Mouse (Mus musculus) lung, embryonic 16.5 days (tissue): ENCODE data around the gene Ranbp1. TPM values are rescaled to one million over a fixed set of nuclear protein-coding genes. Genes with fewer than 3 reads are reported as not detected.
"Not testable (repeated sequence)": the region's sequence is repeated elsewhere in the genome, so short reads cannot be mapped to it uniquely, and the experiment has no call there.

ENCODE experiments used
- ATAC-seq: fragments of 200-750 bp; cut with Nextera tagmentation; 2 replicates; pipeline ENCODE4 v1.8.0; 2017; ENCODE audit warnings: low read depth, mild to moderate bottlenecking, moderate library complexity
- H3K27ac ChIP-seq: fragments of 300-500 bp; sonication (generic); 2 replicates; pipeline ENCODE4 v1.5.1; 2014; ENCODE audit warnings: mild to moderate bottlenecking, control low read depth, low read length
- H3K27me3 ChIP-seq: fragments of 300-500 bp; sonication (generic); 2 replicates; pipeline ENCODE4 v1.6.1; 2014; ENCODE audit warnings: low read depth, low read length, mixed read lengths; ENCODE audit not compliant: control insufficient read depth, insufficient read depth
- H3K36me3 ChIP-seq: fragments of 300-500 bp; sonication (generic); 2 replicates; pipeline ENCODE4 v1.6.1; 2014; ENCODE audit warnings: low read length; ENCODE audit not compliant: control insufficient read depth, insufficient read depth
- H3K4me1 ChIP-seq: fragments of 300-500 bp; sonication (generic); replicated peaks from 2 replicates; pipeline ENCODE4 v1.6.1; 2014; ENCODE audit warnings: low read length, mixed read lengths; ENCODE audit not compliant: control insufficient read depth, insufficient read depth
- H3K4me2 ChIP-seq: fragments of 300-500 bp; sonication (generic); 2 replicates; pipeline ENCODE4 v1.6.1; 2014; ENCODE audit warnings: low read depth, low read length, control low read depth
- H3K4me3 ChIP-seq: fragments of 300-500 bp; sonication (generic); 2 replicates; pipeline ENCODE4 v1.5.1; 2014; ENCODE audit warnings: mild to moderate bottlenecking, low read length, control low read depth
- H3K9ac ChIP-seq: fragments of 300-500 bp; sonication (generic); 2 replicates; pipeline ENCODE4 v1.6.1; 2014; ENCODE audit warnings: low read length, control low read depth
- H3K9me3 ChIP-seq: fragments of 300-500 bp; sonication (generic); 2 replicates; pipeline ENCODE4 v1.6.1; 2016; ENCODE audit warnings: low read length; ENCODE audit not compliant: control insufficient read depth
- WGBS: fragments of 180-500 bp; shearing (Covaris S2); extraction: QIAGEN DNeasy Blood & Tissue Kit; methylation state at CpG from one replicate; pipeline ENCODE4 v1.1.7; 2014; 5-methylcytosine and 5-hydroxymethylcytosine counted together
- polyA plus RNA-seq: library from polyadenylated mRNA; unstranded; fragments of >200 nt; fragmentation: Nextera tagmentation; extraction: Ambion mirVana; gene quantifications from 2 replicates; pipeline ENCODE4 v1.2.1, GENCODE M21; 2015

Gene Ranbp1
- polyA plus RNA-seq = 459 and 514 TPM in 2 replicates

- Histone ChIP-seq H3K4me1 (peaks cover 22% of the 10 kb centered on the region), H3K9me3 (no peaks in the 10 kb centered on the region), H3K27me3 (no peaks in the 10 kb centered on the region), H3K4me2 (peak within 1 kb of the TSS; percentile 91), H3K9ac (peak within 1 kb of the TSS; percentile 94), H3K27ac (peak within 1 kb of the TSS; percentile 94), H3K4me3 (peak within 1 kb of the TSS; percentile 96), H3K36me3 (peaks cover 41% of the 10 kb centered on the region)
- ATAC-seq = peak; percentile 96
- under 1% methylated on average over 99 of the region's 102 CpGs for WGBS
These were observed at the start of gene Ranbp1, which contains the start of gene Trmt2a for GRCm38 (mm10) chr16:18248433-18249363. Gene Ranbp1, minus strand, starts transcription at chr16:18248732. Gene Trmt2a, plus strand, starts transcription at chr16:18248679.

DNA sequence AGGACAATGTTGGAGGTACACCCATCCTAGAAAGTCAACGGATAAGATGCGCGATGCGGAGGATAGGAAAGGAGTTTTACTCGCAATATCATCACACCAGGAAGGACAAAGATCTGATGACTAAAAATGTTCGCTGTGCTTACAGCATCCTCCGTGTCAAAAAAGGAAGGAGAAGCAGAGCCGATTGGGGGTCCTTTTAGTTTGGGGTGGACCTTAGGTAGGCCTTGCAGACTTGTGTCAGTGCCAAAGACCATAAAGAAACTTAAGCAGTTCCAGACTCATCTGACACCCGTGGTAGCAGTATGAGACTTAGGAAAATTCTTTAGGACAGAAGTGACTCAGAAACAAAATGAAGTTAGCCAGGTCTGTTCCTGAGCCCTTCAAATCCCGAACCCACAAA is 41.1 kb upstream of the Ranbp1 start:
- peak overlapping the region; percentile 55; the same call in 1 of the 2 replicates for H3K27ac ChIP-seq
- not testable (repeated sequence) for H3K9me3 ChIP-seq, H3K36me3 ChIP-seq, H3K27me3 ChIP-seq, ATAC-seq
- peaks cover 20% of the 10 kb centered on the region for H3K4me1 ChIP-seq
- peak overlapping the region; percentile 48 for H3K4me2 ChIP-seq
- peak overlapping the region; percentile 65 for H3K9ac ChIP-seq
- 3% methylated on average over 9 of the region's 10 CpGs for WGBS
- H3K4me3 ChIP-seq = peak overlapping the region; percentile 76

DNA sequence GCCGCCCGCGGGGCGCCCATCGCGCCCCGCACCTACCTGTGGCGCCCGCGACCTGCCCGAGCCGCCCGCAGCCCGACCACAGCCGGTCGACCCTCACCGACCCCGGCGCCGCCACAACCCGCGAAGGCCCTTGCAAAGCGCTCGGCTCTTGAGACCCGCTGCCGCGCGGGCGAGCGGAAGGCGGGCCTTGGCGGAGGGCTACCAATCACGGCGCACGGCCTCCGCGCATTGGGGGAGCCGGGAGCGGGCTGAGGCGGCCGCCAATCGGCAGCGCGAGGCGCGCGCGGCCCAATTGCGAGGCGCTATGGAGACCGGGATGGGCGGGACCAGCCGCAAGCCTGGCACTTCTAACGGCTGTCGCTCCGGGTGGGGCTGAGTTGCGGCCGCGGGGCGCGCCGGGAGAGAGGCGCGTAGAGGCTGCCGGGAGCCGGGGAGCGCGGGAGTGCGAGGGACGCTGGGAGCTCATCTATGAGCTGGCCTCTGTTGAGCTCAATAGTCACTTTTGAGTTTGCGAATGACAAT is 40.6 kb upstream of the Ranbp1 start, which contains the start of gene Dgcr8:
Gene Dgcr8, minus strand, starts transcription at position 180 of the 522 bp plus-strand sequence.
- no peaks in the 10 kb centered on the region for H3K9me3 ChIP-seq
- H3K4me1 ChIP-seq = peaks cover 20% of the 10 kb centered on the region
- H3K27ac ChIP-seq = peak within 1 kb of the TSS; percentile 91
- ATAC-seq = peak; percentile 99
- peak within 1 kb of the TSS; percentile 76 for H3K4me3 ChIP-seq
- WGBS = under 1% methylated on average over 47 of the region's 71 CpGs
- no peaks in the 10 kb centered on the region for H3K27me3 ChIP-seq
- H3K36me3 ChIP-seq = peaks cover 9% of the 10 kb centered on the region
- peak within 1 kb of the TSS; percentile 89 for H3K9ac ChIP-seq
- H3K4me2 ChIP-seq = peak within 1 kb of the TSS; percentile 73

- 0% methylated on average over 23 of the region's 31 CpGs for WGBS
- peak overlapping the region; percentile 89 for H3K9ac ChIP-seq
These were observed 40.1 kb upstream of the Ranbp1 start for GRCm38 (mm10) chr16:18288581-18289061.

GRCm38 (mm10) chr16:18288166-18288565 is 39.6 kb upstream of the Ranbp1 start:
- peak overlapping the region; percentile 73 for H3K4me2 ChIP-seq
- no peaks in the 10 kb centered on the region for H3K27me3 ChIP-seq
- peaks cover 19% of the 10 kb centered on the region for H3K36me3 ChIP-seq
- peak overlapping the region; percentile 89 for H3K9ac ChIP-seq
- peak overlapping the region; percentile 76 for H3K4me3 ChIP-seq
- H3K4me1 ChIP-seq = peaks cover 20% of the 10 kb centered on the region
- 0% methylated on average over 4 of the region's 4 CpGs for WGBS
- no peaks in the 10 kb centered on the region for H3K9me3 ChIP-seq
- ATAC-seq = no peak
- peak overlapping the region; percentile 91; the same call in 1 of the 2 replicates for H3K27ac ChIP-seq

More at GRCm38 (mm10) chr16:18288581-18289061, 40.1 kb upstream of the Ranbp1 start:
- Histone ChIP-seq H3K4me2 (peak overlapping the region; percentile 73), H3K4me1 (peaks cover 20% of the 10 kb centered on the region), H3K27ac (peak overlapping the region; percentile 91), H3K36me3 (peaks cover 14% of the 10 kb centered on the region), H3K9me3 (no peaks in the 10 kb centered on the region), H3K4me3 (peak overlapping the region; percentile 76), H3K27me3 (no peaks in the 10 kb centered on the region)
- ATAC-seq = peak; percentile 92

DNA sequence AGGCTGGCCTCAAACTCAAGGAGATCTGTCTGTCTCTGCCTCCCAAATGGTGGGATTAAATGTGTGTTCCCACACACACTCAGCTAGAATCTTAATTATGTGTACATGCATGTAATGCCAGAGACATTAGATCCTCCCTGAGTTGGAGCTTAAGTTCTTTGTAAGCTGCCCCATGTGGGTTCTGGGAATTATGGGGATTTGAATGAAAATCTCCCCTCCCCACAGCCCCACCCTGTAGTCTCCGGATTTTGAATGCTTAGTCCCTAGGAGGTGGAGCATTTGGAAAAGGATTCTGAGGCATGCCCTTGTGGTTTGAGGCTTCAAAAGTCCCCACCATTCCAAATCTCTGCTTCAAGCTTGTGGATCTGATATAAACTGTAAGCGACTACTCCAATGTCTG is 26.6 kb upstream of the Ranbp1 start:
- Histone ChIP-seq H3K27ac (no peak overlapping the region), H3K9me3 (no peaks in the 10 kb centered on the region), H3K27me3 (no peaks in the 10 kb centered on the region), H3K4me3 (no peak overlapping the region), H3K4me2 (no peak overlapping the region), H3K4me1 (no peaks in the 10 kb centered on the region), H3K36me3 (peaks cover 78% of the 10 kb centered on the region), H3K9ac (no peak overlapping the region)
- WGBS = 82% methylated on average over 2 of the region's 2 CpGs
- ATAC-seq = no peak

DNA sequence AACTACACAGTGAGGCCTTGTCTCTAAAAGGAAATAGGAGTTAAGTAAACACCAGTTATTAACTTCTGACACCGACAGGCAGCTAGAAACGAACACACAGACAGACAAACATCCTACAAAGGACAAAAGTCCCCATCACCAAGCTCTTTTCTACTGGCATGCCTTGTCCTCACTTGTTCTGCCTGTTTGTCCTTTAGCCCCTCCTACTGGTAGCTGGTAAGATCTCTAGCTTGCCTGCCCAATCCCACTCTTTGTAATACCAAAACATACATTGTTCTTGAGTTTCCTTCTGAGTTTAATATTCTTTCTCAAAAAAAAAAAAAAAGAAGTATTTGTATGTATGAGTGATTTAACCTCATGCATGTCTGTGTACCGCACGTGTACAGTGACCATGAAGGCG is 19.6 kb upstream of the Ranbp1 start:
- no peak overlapping the region for H3K27ac ChIP-seq
- H3K36me3 ChIP-seq = peaks cover 59% of the 10 kb centered on the region
- no peaks in the 10 kb centered on the region for H3K27me3 ChIP-seq
- no peak overlapping the region for H3K9ac ChIP-seq
- no peak overlapping the region for H3K4me2 ChIP-seq
- H3K4me3 ChIP-seq = no peak overlapping the region
- WGBS = 77% methylated on average over 5 of the region's 5 CpGs
- no peaks in the 10 kb centered on the region for H3K4me1 ChIP-seq
- ATAC-seq = no peak
- no peaks in the 10 kb centered on the region for H3K9me3 ChIP-seq

- Histone ChIP-seq H3K4me3 (no peak overlapping the region), H3K27ac (no peak overlapping the region), H3K27me3 (no peaks in the 10 kb centered on the region), H3K36me3 (peaks cover 52% of the 10 kb centered on the region), H3K4me2 (no peak overlapping the region), H3K4me1 (no peaks in the 10 kb centered on the region), H3K9ac (no peak overlapping the region), H3K9me3 (no peaks in the 10 kb centered on the region)
- no peak for ATAC-seq
- 91% methylated on average over 2 of the region's 2 CpGs for WGBS
These were observed 16.5 kb upstream of the Ranbp1 start for GRCm38 (mm10) chr16:18265024-18265423.

GRCm38 (mm10) chr16:18258221-18258620 is 9.7 kb upstream of the Ranbp1 start, which contains the start of gene Gm49776:
Gene Gm49776, minus strand, starts transcription at chr16:18258321.
- Histone ChIP-seq H3K4me3 (no peak within 1 kb of the TSS), H3K4me2 (no peak within 1 kb of the TSS), H3K4me1 (no peaks in the 10 kb centered on the region), H3K9ac (no peak within 1 kb of the TSS), H3K9me3 (no peaks in the 10 kb centered on the region), H3K36me3 (peaks cover 73% of the 10 kb centered on the region), H3K27ac (no peak within 1 kb of the TSS), H3K27me3 (no peaks in the 10 kb centered on the region)
- WGBS = 93% methylated on average over 2 of the region's 2 CpGs
- no peak for ATAC-seq
